Mouse (Mus musculus) MEL (cell line): ENCODE measurements around the gene Ube2o. TPM values are rescaled to one million over a fixed set of nuclear protein-coding genes. Genes with fewer than 3 reads are reported as not detected.

Experiments
- DNase-seq: peaks from one replicate; pipeline ENCODE4 v3.0.0; 2011; ENCODE audit warnings: low read depth, low spot score
- H3K27ac ChIP-seq: 2 replicates; pipeline ENCODE4 v1.5.1; 2012; ENCODE audit warnings: low read depth, mild to moderate bottlenecking, control low read depth, low read length, moderate library complexity; ENCODE audit not compliant: control insufficient read depth
- H3K27me3 ChIP-seq, 2 experiments: fragments of 150-350 bp in 1 of 2; sonication (generic) in 1 of 2; 2 replicates each; pipeline ENCODE4 v1.6.1; 2012; ENCODE audit warnings: low read length in 2 of 2, mild to moderate bottlenecking in 2 of 2, improper control_type of control experiment in 1 of 2, moderate library complexity in 1 of 2; ENCODE audit not compliant: insufficient read depth in 2 of 2, control insufficient read depth in 1 of 2
- H3K36me3 ChIP-seq, 2 experiments: 2 replicates each; pipeline ENCODE4 v1.6.1; 2012 to 2014; ENCODE audit warnings: low read length in 2 of 2, improper control_type of control experiment in 1 of 2, inconsistent platforms in 1 of 2, mild to moderate bottlenecking in 1 of 2; ENCODE audit not compliant: insufficient read depth in 2 of 2, control insufficient read depth in 1 of 2
- H3K4me1 ChIP-seq, 2 experiments: fragments of 150-350 bp in 1 of 2; sonication (generic) in 1 of 2; 2 replicates each; pipeline ENCODE4 v1.6.1; 2012; ENCODE audit warnings: low read length in 2 of 2, improper control_type of control experiment in 1 of 2, mild to moderate bottlenecking in 1 of 2; ENCODE audit not compliant: insufficient read depth in 2 of 2, control insufficient read depth in 1 of 2
- H3K4me3 ChIP-seq, 2 experiments: fragments of 150-350 bp in 1 of 2; sonication (generic) in 1 of 2; 2 replicates each; pipeline ENCODE4 v1.5.1; 2012; ENCODE audit warnings: low read depth in 2 of 2, low read length in 2 of 2, mild to moderate bottlenecking in 2 of 2, moderate library complexity in 2 of 2, control low read depth in 1 of 2, improper control_type of control experiment in 1 of 2; ENCODE audit not compliant: control insufficient read depth in 1 of 2, insufficient read depth in 1 of 2
- H3K79me2 ChIP-seq: 2 replicates; pipeline ENCODE4 v1.6.1; 2012; ENCODE audit warnings: mild to moderate bottlenecking, low read length, moderate library complexity; ENCODE audit not compliant: control insufficient read depth, poor library complexity, insufficient read depth
- H3K9ac ChIP-seq: 2 replicates; pipeline ENCODE4 v1.6.1; 2012; ENCODE audit warnings: low read depth, mild to moderate bottlenecking, control low read depth, low read length, moderate library complexity; ENCODE audit not compliant: control insufficient read depth, poor library complexity, severe bottlenecking
- H3K9me3 ChIP-seq: fragments of 150-350 bp; sonication (generic); replicated peaks from 2 replicates; pipeline ENCODE4 v1.6.1; 2012; ENCODE audit warnings: mild to moderate bottlenecking, low read length, improper control_type of control experiment, moderate library complexity; ENCODE audit not compliant: insufficient read depth
- BHLHE40 ChIP-seq: IDR thresholded peaks from 2 replicates; pipeline ENCODE4 v1.6.1; 2012; ENCODE audit warnings: low read depth, mild to moderate bottlenecking, inconsistent platforms, low read length, improper control_type of control experiment, borderline replicate concordance
- CHD1 ChIP-seq: IDR thresholded peaks from 2 replicates; pipeline ENCODE4 v1.6.1; 2012; ENCODE audit warnings: low read depth, mild to moderate bottlenecking, inconsistent platforms, low read length, improper control_type of control experiment
- CHD2 ChIP-seq: IDR thresholded peaks from 2 replicates; pipeline ENCODE4 v1.6.1; 2011; ENCODE audit warnings: low read length, improper control_type of control experiment
- CTCF ChIP-seq, 3 experiments: IDR thresholded peaks in 2 of 3; conservative IDR thresholded peaks in 1 of 3; 2 replicates each; pipeline ENCODE4 v1.5.1; 2011 to 2012; ENCODE audit warnings: low read length in 3 of 3, low read depth in 2 of 3, mild to moderate bottlenecking in 2 of 3, improper control_type of control experiment in 1 of 3, inconsistent platforms in 1 of 3, mixed read lengths in 1 of 3, moderate library complexity in 1 of 3; ENCODE audit not compliant: control insufficient read depth in 1 of 3, insufficient read depth in 1 of 3, poor library complexity in 1 of 3, severe bottlenecking in 1 of 3
- E2F4 ChIP-seq: IDR thresholded peaks from 2 replicates; pipeline ENCODE4 v1.6.1; 2011; ENCODE audit warnings: low read depth, low read length, improper control_type of control experiment, borderline replicate concordance
- EP300 ChIP-seq, 2 experiments: IDR thresholded peaks; 2 replicates each; pipeline ENCODE4 v1.6.1; 2011; ENCODE audit warnings: improper control_type of control experiment in 2 of 2, low read length in 2 of 2, low read depth in 1 of 2, mild to moderate bottlenecking in 1 of 2
- ETS1 ChIP-seq: IDR thresholded peaks from 2 replicates; pipeline ENCODE4 v1.6.1; 2012; ENCODE audit warnings: low read depth, mild to moderate bottlenecking, inconsistent platforms, low read length, improper control_type of control experiment, moderate library complexity
- GABPA ChIP-seq: IDR thresholded peaks from 2 replicates; pipeline ENCODE4 v1.6.1; 2012; ENCODE audit warnings: low read depth, mild to moderate bottlenecking, inconsistent platforms, low read length, improper control_type of control experiment, moderate library complexity
- HCFC1 ChIP-seq: IDR thresholded peaks from 2 replicates; pipeline ENCODE4 v1.6.1; 2012; ENCODE audit warnings: low read depth, mild to moderate bottlenecking, inconsistent platforms, low read length, improper control_type of control experiment, moderate library complexity
- JUND ChIP-seq: IDR thresholded peaks from 2 replicates; pipeline ENCODE4 v1.6.1; 2011; ENCODE audit warnings: low read depth, mild to moderate bottlenecking, improper control_type of control experiment, low read length
- MAFK ChIP-seq: IDR thresholded peaks from 2 replicates; pipeline ENCODE4 v1.6.1; 2011; ENCODE audit warnings: low read depth, mild to moderate bottlenecking, low read length, improper control_type of control experiment, borderline replicate concordance
- MAX ChIP-seq: IDR thresholded peaks from 2 replicates; pipeline ENCODE4 v1.6.1; 2011; ENCODE audit warnings: low read length, improper control_type of control experiment
- MAZ ChIP-seq: IDR thresholded peaks from 2 replicates; pipeline ENCODE4 v1.6.1; 2012; ENCODE audit warnings: low read depth, mild to moderate bottlenecking, inconsistent platforms, low read length, improper control_type of control experiment
- MEF2A ChIP-seq: IDR thresholded peaks from 2 replicates; pipeline ENCODE4 v1.6.1; 2014; ENCODE audit warnings: low read depth, mild to moderate bottlenecking, inconsistent platforms, low read length, improper control_type of control experiment; ENCODE audit not compliant: poor library complexity, insufficient replicate concordance, severe bottlenecking; ENCODE audit errors: extremely low read depth
- MXI1 ChIP-seq: IDR thresholded peaks from 2 replicates; pipeline ENCODE4 v1.6.1; 2011; ENCODE audit warnings: mild to moderate bottlenecking, low read depth, low read length, improper control_type of control experiment
- MYB ChIP-seq: IDR thresholded peaks from 2 replicates; pipeline ENCODE4 v1.6.1; 2011; ENCODE audit warnings: mild to moderate bottlenecking, low read depth, low read length, improper control_type of control experiment
- MYC ChIP-seq: IDR thresholded peaks from 2 replicates; pipeline ENCODE4 v1.6.1; 2011; ENCODE audit warnings: low read depth, mild to moderate bottlenecking, low read length, improper control_type of control experiment, moderate library complexity
- NRF1 ChIP-seq: IDR thresholded peaks from 2 replicates; pipeline ENCODE4 v1.6.1; 2014; ENCODE audit warnings: low read depth, mild to moderate bottlenecking, inconsistent platforms, low read length, improper control_type of control experiment, moderate library complexity; ENCODE audit not compliant: poor library complexity, insufficient read depth, severe bottlenecking
- POLR2A ChIP-seq, 2 experiments: IDR thresholded peaks; 2 replicates each; pipeline ENCODE4 v1.6.1; 2011 to 2012; ENCODE audit warnings: low read length in 2 of 2, mild to moderate bottlenecking in 2 of 2, control low read depth in 1 of 2, improper control_type of control experiment in 1 of 2, low read depth in 1 of 2, moderate library complexity in 1 of 2; ENCODE audit not compliant: control insufficient read depth in 1 of 2, insufficient read depth in 1 of 2, poor library complexity in 1 of 2
- POLR2AphosphoS2 ChIP-seq: IDR thresholded peaks from 2 replicates; pipeline ENCODE4 v1.6.1; 2011; ENCODE audit warnings: low read length, improper control_type of control experiment
- RCOR1 ChIP-seq: IDR thresholded peaks from 2 replicates; pipeline ENCODE4 v1.6.1; 2012; ENCODE audit warnings: low read depth, mild to moderate bottlenecking, inconsistent platforms, low read length, improper control_type of control experiment
- TAL1 ChIP-seq: IDR thresholded peaks from 2 replicates; pipeline ENCODE4 v1.6.1; 2012; ENCODE audit warnings: mild to moderate bottlenecking, inconsistent platforms, low read length, moderate library complexity, mixed read lengths
- TBP ChIP-seq: IDR thresholded peaks from 2 replicates; pipeline ENCODE4 v1.8.0; 2011; ENCODE audit warnings: low read depth, low read length, improper control_type of control experiment
- TCF12 ChIP-seq: IDR thresholded peaks from 2 replicates; pipeline ENCODE4 v1.6.1; 2014; ENCODE audit warnings: low read depth, mild to moderate bottlenecking, inconsistent platforms, low read length, improper control_type of control experiment, moderate library complexity
- UBTF ChIP-seq: IDR thresholded peaks from 2 replicates; pipeline ENCODE4 v1.6.1; 2012; ENCODE audit warnings: low read depth, mild to moderate bottlenecking, inconsistent platforms, low read length, improper control_type of control experiment, moderate library complexity, borderline replicate concordance; ENCODE audit not compliant: insufficient read depth
- USF1 ChIP-seq: IDR thresholded peaks from 2 replicates; pipeline ENCODE4 v1.6.1; 2014; ENCODE audit warnings: low read depth, mild to moderate bottlenecking, inconsistent platforms, low read length, improper control_type of control experiment, moderate library complexity
- USF2 ChIP-seq, 2 experiments: IDR thresholded peaks; 2 replicates each; pipeline ENCODE4 v1.6.1; 2011 to 2012; ENCODE audit warnings: improper control_type of control experiment in 2 of 2, low read length in 2 of 2, borderline replicate concordance in 1 of 2, inconsistent platforms in 1 of 2, low read depth in 1 of 2, mild to moderate bottlenecking in 1 of 2; ENCODE audit not compliant: insufficient read depth in 1 of 2
- ZC3H11A ChIP-seq: IDR thresholded peaks from 2 replicates; pipeline ENCODE4 v1.6.1; 2012; ENCODE audit warnings: low read depth, mild to moderate bottlenecking, inconsistent platforms, low read length, improper control_type of control experiment
- ZKSCAN1 ChIP-seq: IDR thresholded peaks from 2 replicates; pipeline ENCODE4 v1.6.1; 2012; ENCODE audit warnings: low read depth, mild to moderate bottlenecking, inconsistent platforms, low read length, improper control_type of control experiment, moderate library complexity
- ZMIZ1 ChIP-seq: IDR thresholded peaks from 2 replicates; pipeline ENCODE4 v1.6.1; 2012; ENCODE audit warnings: low read depth, mild to moderate bottlenecking, inconsistent platforms, low read length, improper control_type of control experiment, moderate library complexity
- ZNF384 ChIP-seq: IDR thresholded peaks from 2 replicates; pipeline ENCODE4 v1.6.1; 2012; ENCODE audit warnings: low read depth, mild to moderate bottlenecking, inconsistent platforms, low read length, improper control_type of control experiment
- polyA plus RNA-seq, 2 experiments: library from polyadenylated mRNA; stranded (reverse) in 1 of 2; unstranded in 1 of 2; fragments of >175 nt in 1 of 2; fragments of >200 nt in 1 of 2; gene quantifications; 2 replicates each; pipeline versions ENCODE4 v1.2.1 to v1.2.4; 2012; ENCODE audit warnings: low replicate concordance in 2 of 2, low read depth in 1 of 2; ENCODE audit not compliant: insufficient read length in 2 of 2, insufficient read depth in 1 of 2, missing spikeins in 1 of 2
- total RNA-seq: library from RNA; depleted of rRNA; stranded (reverse); fragments of 300-350 nt; gene quantifications from 2 replicates; pipeline ENCODE4 v1.2.3, GENCODE M21; 2012

Ube2o gene
- total and polyA plus RNA-seq, 3 experiments, result 22.9 to 42.8 TPM; not detected in 1

- TF ChIP-seq E2F4 (no peak), GABPA (no peak), HCFC1 (0 out of 2 replicates have a peak, but pooled peaks have one; percentile 31), EP300 (IDR thresholded peaks at IDR 0.05; ENCODE audit: low read depth in 1 of 2, low read length in 2 of 2) (no peak), ZC3H11A (peak; percentile 86), TBP (no peak), BHLHE40 (no peak), CHD2 (no peak)
- TF ChIP-seq, all 39 proteins: peak for 13
Measured at GRCm38 (mm10) chr11:116628712-116629111, 47.5 kb upstream of the Ube2o start (continued).

- DNase-seq, result peak; percentile 88
- Histone ChIP-seq H3K4me1 (peaks cover 15 to 37% of the 10 kb centered on the region in 2 experiments), H3K79me2 (peaks cover 6% of the 10 kb centered on the region; the same call in 1 of the 2 replicates), H3K27ac (peak overlapping the region; percentile 40), H3K27me3 (no peaks in the 10 kb centered on the region), H3K9ac (peak overlapping the region; percentile 48), H3K4me3 (peak overlapping the region; percentile 41 to 45), H3K36me3 (peaks cover 0 to 7% of the 10 kb centered on the region in 2 experiments; a peak in 1 of 4 replicates), H3K9me3 (no peaks in the 10 kb centered on the region)
- TF ChIP-seq CHD2 (no peak), TCF12 (no peak), USF1 (no peak), MAFK (no peak), ZKSCAN1 (no peak; the same call in 1 of the 2 replicates), ZNF384 (peak; percentile 69), CTCF (IDR thresholded peaks at IDR 0.05 in 2 of 3, conservative IDR thresholded peaks at IDR 0.05 in 1 of 3; ENCODE audit: control insufficient read depth in 1 of 3, insufficient read depth in 1 of 3, low read depth in 2 of 3, low read length in 3 of 3, poor library complexity in 1 of 3, severe bottlenecking in 1 of 3) (peak; percentile 37 to 80 (median 70)), MEF2A (no peak), MAX (no peak), EP300 (IDR thresholded peaks at IDR 0.05; ENCODE audit: low read depth in 1 of 2, low read length in 2 of 2) (no peak), POLR2AphosphoS2 (no peak), MXI1 (peak; percentile 70), HCFC1 (no peak), MYC (peak; percentile 25; the same call in 1 of the 2 replicates), NRF1 (no peak), JUND (no peak), CHD1 (0 out of 2 replicates have a peak, but pooled peaks have one; percentile 38), ETS1 (peak; percentile 59), ZC3H11A (no peak), POLR2A (IDR thresholded peaks at IDR 0.05; ENCODE audit: control insufficient read depth in 1 of 2, insufficient read depth in 1 of 2, low read depth in 1 of 2, low read length in 2 of 2, poor library complexity in 1 of 2) (no peak), RCOR1 (peak; percentile 42), ZMIZ1 (no peak), USF2 (IDR thresholded peaks at IDR 0.05; ENCODE audit: borderline replicate concordance in 1 of 2, insufficient read depth in 1 of 2, low read depth in 1 of 2, low read length in 2 of 2) (no peak; a peak in 1 of 4 replicates), UBTF (no peak), MYB (no peak), TAL1 (no peak), E2F4 (no peak), GABPA (no peak), TBP (no peak), MAZ (peak; percentile 50; the same call in 1 of the 2 replicates)
Measured at GRCm38 (mm10) chr11:116627072-116628020, 46.1 kb upstream of the Ube2o start.
